Mouse (Mus musculus) limb, embryonic 11.5 days (tissue): ENCODE measurements at regions not wholly inside any gene's neighbourhood (a gene's known extent, or its start where the extent isn't known, plus 50 kb on each side); places are given as distances from the start of the nearest gene placed in this dataset.

Source experiments
- ATAC-seq: fragments of 200-750 bp; cut with Nextera tagmentation; 2 replicates; pipeline ENCODE4 v1.8.0; 2017; ENCODE audit warnings: low read depth; ENCODE audit not compliant: insufficient number of reproducible peaks, low FRiP score, low TSS enrichment
- DNase-seq: peaks from one replicate; pipeline ENCODE4 v3.0.0-alpha.2; 2015; ENCODE audit warnings: low spot score
- H3K27ac ChIP-seq: fragments of 300-500 bp; sonication (generic); replicated peaks from 2 replicates; pipeline ENCODE4 v1.5.1; 2014; ENCODE audit warnings: low read depth, mild to moderate bottlenecking, low read length
- H3K27me3 ChIP-seq: fragments of 300-500 bp; sonication (generic); 2 replicates; pipeline ENCODE4 v1.6.1; 2014; ENCODE audit warnings: mild to moderate bottlenecking, low read length, mixed read lengths; ENCODE audit not compliant: control insufficient read depth, insufficient read depth
- H3K36me3 ChIP-seq: fragments of 300-500 bp; sonication (generic); 2 replicates; pipeline ENCODE4 v1.6.1; 2014; ENCODE audit warnings: mild to moderate bottlenecking, low read length, moderate library complexity, mixed read lengths; ENCODE audit not compliant: control insufficient read depth, insufficient read depth
- H3K4me1 ChIP-seq: fragments of 300-500 bp; sonication (generic); 2 replicates; pipeline ENCODE4 v1.6.1; 2014; ENCODE audit warnings: low read length, mixed read lengths; ENCODE audit not compliant: control insufficient read depth, insufficient read depth
- H3K4me2 ChIP-seq: fragments of 300-500 bp; sonication (generic); 2 replicates; pipeline ENCODE4 v1.6.1; 2014; ENCODE audit warnings: low read depth, mild to moderate bottlenecking, moderate library complexity; ENCODE audit not compliant: severe bottlenecking
- H3K4me3 ChIP-seq: fragments of 300-500 bp; sonication (generic); 2 replicates; pipeline ENCODE4 v1.5.1; 2014; ENCODE audit warnings: low read depth, low read length
- H3K9ac ChIP-seq: fragments of 300-500 bp; sonication (generic); 2 replicates; pipeline ENCODE4 v1.6.1; 2014; ENCODE audit warnings: mild to moderate bottlenecking, low read length
- H3K9me3 ChIP-seq: fragments of 300-500 bp; sonication (generic); 2 replicates; pipeline ENCODE4 v1.6.1; 2016; ENCODE audit warnings: low read length; ENCODE audit not compliant: control insufficient read depth
- WGBS: fragments of 180-500 bp; shearing (Covaris S2); extraction: QIAGEN DNeasy Blood & Tissue Kit; methylation state at CpG from one replicate; pipeline ENCODE4 v1.1.7; 2014; 5-methylcytosine and 5-hydroxymethylcytosine counted together

GRCm38 (mm10) chr15:24968636-24969317 lies 444.8 kb downstream of the Basp1 start:
- no peak for DNase-seq
- Histone ChIP-seq H3K27me3 (no peaks in the 10 kb centered on the region), H3K4me1 (no peaks in the 10 kb centered on the region), H3K9ac (no peak overlapping the region), H3K36me3 (no peaks in the 10 kb centered on the region), H3K4me3 (no peak overlapping the region), H3K27ac (no peak overlapping the region), H3K4me2 (no peak overlapping the region), H3K9me3 (no peaks in the 10 kb centered on the region)
- no peak for ATAC-seq
- WGBS = 91% methylated on average over 7 of the region's 7 CpGs

GRCm38 (mm10) chr15:24929742-24930141 lies 483.8 kb downstream of the Basp1 start:
- Histone ChIP-seq H3K36me3 (no peaks in the 10 kb centered on the region), H3K9ac (no peak overlapping the region), H3K4me3 (no peak overlapping the region), H3K4me2 (no peak overlapping the region), H3K9me3 (no peaks in the 10 kb centered on the region), H3K4me1 (no peaks in the 10 kb centered on the region), H3K27me3 (no peaks in the 10 kb centered on the region), H3K27ac (no peak overlapping the region)
- DNase-seq = no peak
- 88% methylated on average over 2 of the region's 2 CpGs for WGBS
- no peak for ATAC-seq

- H3K4me2 ChIP-seq = no peak overlapping the region
- H3K4me3 ChIP-seq = no peak overlapping the region
- no peak for DNase-seq
- H3K36me3 ChIP-seq = no peaks in the 10 kb centered on the region
- H3K27me3 ChIP-seq = no peaks in the 10 kb centered on the region
- H3K27ac ChIP-seq = no peak overlapping the region
- no peak for ATAC-seq
- no peaks in the 10 kb centered on the region for H3K4me1 ChIP-seq
- no peaks in the 10 kb centered on the region for H3K9me3 ChIP-seq
- no peak overlapping the region for H3K9ac ChIP-seq
- WGBS = 77% methylated on average over 1 of the region's 1 CpGs
These were observed 501.7 kb downstream of the Basp1 start for GRCm38 (mm10) chr15:24911866-24912265.

- no peak overlapping the region for H3K4me3 ChIP-seq
- ATAC-seq (no peak), DNase-seq (no peak)
- no peak overlapping the region for H3K27ac ChIP-seq
- H3K27me3 ChIP-seq = no peaks in the 10 kb centered on the region
- no peak overlapping the region for H3K9ac ChIP-seq
- no peaks in the 10 kb centered on the region for H3K9me3 ChIP-seq
- WGBS = 68% methylated on average over 1 of the region's 1 CpGs
- H3K36me3 ChIP-seq = no peaks in the 10 kb centered on the region
- no peaks in the 10 kb centered on the region for H3K4me1 ChIP-seq
- H3K4me2 ChIP-seq = no peak overlapping the region
These were observed 502.1 kb downstream of the Basp1 start for GRCm38 (mm10) chr15:24911466-24911865.

GRCm38 (mm10) chr15:24906957-24907356 lies 506.6 kb downstream of the Basp1 start:
- H3K4me3 ChIP-seq = no peak overlapping the region
- no peaks in the 10 kb centered on the region for H3K9me3 ChIP-seq
- no peak overlapping the region for H3K27ac ChIP-seq
- no peaks in the 10 kb centered on the region for H3K4me1 ChIP-seq
- H3K9ac ChIP-seq = no peak overlapping the region
- peak; percentile 22 for DNase-seq
- no peaks in the 10 kb centered on the region for H3K36me3 ChIP-seq
- no peak for ATAC-seq
- 50% methylated on average over 4 of the region's 4 CpGs for WGBS
- H3K27me3 ChIP-seq = no peaks in the 10 kb centered on the region
- no peak overlapping the region for H3K4me2 ChIP-seq

- no peak overlapping the region for H3K4me2 ChIP-seq
- no peak overlapping the region for H3K27ac ChIP-seq
- WGBS = 83% methylated on average over 1 of the region's 1 CpGs
These were observed 534.7 kb downstream of the Basp1 start for GRCm38 (mm10) chr15:24878846-24879245.

GRCm38 (mm10) chr15:24877711-24878598 lies 535.6 kb downstream of the Basp1 start:
- H3K4me3 ChIP-seq = no peak overlapping the region
- H3K27ac ChIP-seq = no peak overlapping the region

More at GRCm38 (mm10) chr15:24878846-24879245, 534.7 kb downstream of the Basp1 start:
- ATAC-seq (no peak), DNase-seq (no peak)
- H3K27me3 ChIP-seq = no peaks in the 10 kb centered on the region
- H3K9me3 ChIP-seq = no peaks in the 10 kb centered on the region
- H3K4me3 ChIP-seq = no peak overlapping the region
- H3K36me3 ChIP-seq = no peaks in the 10 kb centered on the region
- H3K9ac ChIP-seq = no peak overlapping the region
- H3K4me1 ChIP-seq = no peaks in the 10 kb centered on the region

GRCm38 (mm10) chr15:24876157-24876731 lies 537.3 kb downstream of the Basp1 start:
- WGBS = 75% methylated on average over 5 of the region's 5 CpGs
- Histone ChIP-seq H3K9ac (no peak overlapping the region), H3K4me3 (no peak overlapping the region), H3K4me1 (no peaks in the 10 kb centered on the region), H3K36me3 (no peaks in the 10 kb centered on the region), H3K4me2 (no peak overlapping the region), H3K9me3 (no peaks in the 10 kb centered on the region), H3K27me3 (no peaks in the 10 kb centered on the region), H3K27ac (no peak overlapping the region)
- ATAC-seq = no peak
- no peak for DNase-seq

More at GRCm38 (mm10) chr15:24877711-24878598, 535.6 kb downstream of the Basp1 start:
- Histone ChIP-seq H3K36me3 (no peaks in the 10 kb centered on the region), H3K9ac (no peak overlapping the region), H3K9me3 (no peaks in the 10 kb centered on the region), H3K27me3 (no peaks in the 10 kb centered on the region), H3K4me2 (no peak overlapping the region), H3K4me1 (no peaks in the 10 kb centered on the region)
- DNase-seq (no peak), ATAC-seq (no peak)
- WGBS = 73% methylated on average over 6 of the region's 6 CpGs
